ENCODE assay signal across 21 mouse cellular contexts in the genomic region with DNA sequence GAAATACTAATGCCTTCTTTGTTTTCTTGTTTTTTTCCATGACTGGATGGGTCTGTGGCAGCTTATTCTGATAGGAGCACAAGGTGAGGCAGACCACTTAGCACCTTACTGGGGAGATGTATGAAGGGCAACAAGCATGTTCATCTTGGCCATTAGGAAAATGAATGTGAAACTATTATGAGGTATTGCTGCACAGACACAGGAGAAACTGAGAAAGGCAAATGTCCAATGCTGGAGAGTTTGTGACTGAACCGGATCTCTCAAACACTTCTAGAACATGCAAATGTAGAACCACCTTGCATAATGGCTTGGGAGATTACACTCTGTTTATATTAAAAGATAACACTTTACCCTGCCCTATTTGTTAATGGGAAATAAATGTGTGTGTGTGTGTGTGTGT. TPM values are rescaled to one million over a fixed set of nuclear protein-coding genes. Genes with fewer than 3 reads are reported as not detected.
DNase-seq lines count a peak whose midpoint lies in the region; ATAC-seq and TF ChIP-seq lines count a peak whose summit lies in the region.
"Had no signal": no experiment of that assay in that cellular context is flagged by ENCODE, and none has a peak within 500 bp of the region (broad histone marks: within the 10 kb centered on the region; RNA-seq: fewer than 3 reads in every experiment).

No protein-coding gene starts in this region.

- no peak overlapping the region for H3K4me3 ChIP-seq in CH12.LX (replicated peaks in 1 of 3; ENCODE audit: low read depth in 2 of 3, low read length in 2 of 3, poor library complexity in 1 of 3)
- no peak overlapping the region for H3K4me3 ChIP-seq in stomach, postnatal 0 days (ENCODE audit: low read depth, low read length)

- peak; percentile 56; the same call in 1 of the 2 replicates for TF ChIP-seq EP300 in CH12.LX (IDR thresholded peaks at IDR 0.05; ENCODE audit: low read length)
- TF ChIP-seq EP300 in stomach, postnatal 0 days (optimal IDR thresholded peaks at IDR 0.05): no peak

- no peak overlapping the region for H3K9ac ChIP-seq in CH12.LX (ENCODE audit: insufficient read depth, low read depth)
- no peak overlapping the region for H3K9ac ChIP-seq in stomach, postnatal 0 days (ENCODE audit: low read length)

- peak overlapping the region; percentile 61; the same call in 1 of the 2 replicates for H3K4me2 ChIP-seq in CH12.LX (ENCODE audit: insufficient read depth, low read depth, poor library complexity, severe bottlenecking)
- H3K4me2 ChIP-seq in stomach, postnatal 0 days (replicated peaks; ENCODE audit: low read depth): no peak overlapping the region

- no peak for TF ChIP-seq RAD21 in CH12.LX (IDR thresholded peaks at IDR 0.05; ENCODE audit: low read depth, low read length)

- peak; percentile 59; the same call in 1 of the 2 replicates for ATAC-seq in stomach, postnatal 0 days (ENCODE audit: low FRiP score, low TSS enrichment)
- no peak for ATAC-seq in megakaryocyte-erythroid progenitor cell, adult 5-6 weeks (replicated peaks; ENCODE audit: low FRiP score, low TSS enrichment, poor library complexity, severe bottlenecking)
- ATAC-seq: activated CD4-positive, CD25-positive, alpha-beta regulatory T cell, adult 4 months; CD4-positive, CD25-positive, alpha-beta regulatory T cell, adult 4 months; Patski had no signal

- no peaks in the 10 kb centered on the region for H3K27me3 ChIP-seq in CH12.LX (replicated peaks)
- H3K27me3 ChIP-seq in stomach, postnatal 0 days (ENCODE audit: control insufficient read depth, insufficient read depth, low read length): no peaks in the 10 kb centered on the region
- H3K27me3 ChIP-seq: Patski had no signal

- peaks cover 3 to 15% of the 10 kb centered on the region in 2 experiments; a peak in 3 of 4 replicates for H3K4me1 ChIP-seq in CH12.LX (ENCODE audit: control insufficient read depth in 1 of 2, insufficient read depth in 2 of 2)
- no peaks in the 10 kb centered on the region for H3K4me1 ChIP-seq in stomach, postnatal 0 days (replicated peaks; ENCODE audit: control insufficient read depth, insufficient read depth)

- H3K9me3 ChIP-seq in CH12.LX (replicated peaks; ENCODE audit: low read length): no peaks in the 10 kb centered on the region
- H3K9me3 ChIP-seq in stomach, postnatal 0 days (ENCODE audit: control insufficient read depth, low read length): no peaks in the 10 kb centered on the region
- H3K9me3 ChIP-seq: G1E had no signal

- no peak for TF ChIP-seq POLR2A in CH12.LX (IDR thresholded peaks at IDR 0.05; ENCODE audit: low read depth, low read length)

- in situ Hi-C loops in CH12.LX (cut with MboI; ENCODE audit: low pct_ligation_motif_present, low pct_unique_long_range_greater_than_20kb, low sequenced_read_pairs): no loop called here

- dilution Hi-C loops in CH12.LX (cut with MboI; ENCODE audit: extremely low pct_ligation_motif_present, extremely low pct_unique_long_range_greater_than_20kb, low sequenced_read_pairs): no loop called here

- peak; percentile 38 for DNase-seq in CH12.LX (ENCODE audit: extremely low read depth)
- peak; percentile 16 for DNase-seq in stomach, postnatal 0 days (ENCODE audit: low spot score)
- no peak for DNase-seq in layer of hippocampus, adult 9-10 months (ENCODE audit: low spot score)
- DNase-seq: adrenal gland, adult 2 months; adrenal gland, adult 8-10 months; adrenal gland, postnatal 10 days; adrenal gland, postnatal 14 days; adrenal gland, postnatal 25 days; adrenal gland, postnatal 36 days; B cell, adult 2 months; cerebellum, adult 11 months; cerebellum, adult 11-12 months; cerebellum, adult 18-20 months; cerebellum, adult 2 months had no signal

- no peak for TF ChIP-seq CTCF in CH12.LX (conservative IDR thresholded peaks at IDR 0.05 in 1 of 2, IDR thresholded peaks at IDR 0.05 in 1 of 2; ENCODE audit: low read depth in 2 of 2, low read length in 2 of 2)
- TF ChIP-seq CTCF in stomach, postnatal 0 days (IDR thresholded peaks at IDR 0.05; ENCODE audit: low read depth): no peak

- no peak overlapping the region for H3K27ac ChIP-seq in CH12.LX (ENCODE audit: insufficient read depth, low read depth)
- no peak overlapping the region for H3K27ac ChIP-seq in stomach, postnatal 0 days (replicated peaks)

- no peaks in the 10 kb centered on the region for H3K36me3 ChIP-seq in CH12.LX (replicated peaks in 1 of 2; ENCODE audit: control insufficient read depth in 1 of 2, insufficient read depth in 1 of 2, low read length in 1 of 2)
- H3K36me3 ChIP-seq in stomach, postnatal 0 days (ENCODE audit: control insufficient read depth, insufficient read depth, low read length): no peaks in the 10 kb centered on the region
- H3K36me3 ChIP-seq: G1E had no signal

- WGBS in stomach, postnatal 0 days: 31% methylated on average over 1 of the region's 1 CpGs

- no peaks in the 10 kb centered on the region for H3K79me2 ChIP-seq in CH12.LX (replicated peaks; ENCODE audit: control insufficient read depth, extremely low read depth, insufficient read depth, poor library complexity, severe bottlenecking)

TF ChIP-seq in CH12.LX, 34 proteins besides CTCF, POLR2A, EP300 and RAD21:
- TF ChIP-seq JUN (IDR thresholded peaks at IDR 0.05; ENCODE audit: insufficient read depth, low read depth, low read length): 0 out of 2 replicates have a peak, but pooled peaks have one; percentile 14
- no peak for TF ChIP-seq MAZ (IDR thresholded peaks at IDR 0.05; ENCODE audit: low read depth, low read length)
- no peak for TF ChIP-seq ZNF384 (IDR thresholded peaks at IDR 0.05; ENCODE audit: low read depth, low read length)
- no peak for TF ChIP-seq ZKSCAN1 (IDR thresholded peaks at IDR 0.05; ENCODE audit: borderline replicate concordance, low read depth, low read length)
- TF ChIP-seq TCF12 (IDR thresholded peaks at IDR 0.05; ENCODE audit: low read depth, low read length): no peak
- peak; percentile 63; the same call in 1 of the 2 replicates for TF ChIP-seq IRF4 (IDR thresholded peaks at IDR 0.05; ENCODE audit: low read depth, low read length)
- 0 out of 2 replicates have a peak, but pooled peaks have one; percentile 18 for TF ChIP-seq ETS1 (conservative IDR thresholded peaks at IDR 0.05; ENCODE audit: low read depth, low read length)

RNA-seq across cellular contexts. Expression of gene Cadps, which starts 54.0 kb away (rescaled TPM):
- 0.04 TPM in 1 of 2 replicates, not detected in the other for total RNA-seq in CH12.LX (2012; rRNA removed)
- 0.12 TPM in 1 of 2 replicates, not detected in the other for total RNA-seq in CH12.LX (2014; rRNA removed)
- polyA plus RNA-seq in CH12.LX (2012; ENCODE audit: insufficient read length, low read depth): 0.07 and 0.08 TPM in 2 replicates
- polyA plus RNA-seq in stomach, postnatal 0 days (2015; fragmentation: Nextera tagmentation; extraction: Ambion mirVana): 1.0 and 1.5 TPM in 2 replicates
- total RNA-seq in megakaryocyte-erythroid progenitor cell, adult 5-6 weeks (2014; fragmentation: Nextera tagmentation): not detected in 2 replicates
- total RNA-seq in megakaryocyte-erythroid progenitor cell, adult 5-6 weeks (2017): not detected in 2 replicates
- total RNA-seq: MEL had no signal
- polyA plus RNA-seq: C2C12, G1E, Patski had no signal
